Mouse (Mus musculus) c-Kit-negative CD71-positive TER-119-positive erythroid progenitor cells, embryonic 14.5 days (primary cell): ENCODE data around the gene Dvl3.
"Not testable (repeated sequence)": the region's sequence is repeated elsewhere in the genome, so short reads cannot be mapped to it uniquely, and the experiment has no call there.

ENCODE experiments used
- DNase-seq: peaks from one replicate; pipeline ENCODE4 v3.0.0-alpha.2; 2013; ENCODE audit warnings: low read depth, low spot score

Dvl3 gene

GRCm38 (mm10) chr16:20516726-20517201 lies at the start of gene Dvl3:
Dvl3 (plus strand) TSS chr16:20516982.
- DNase-seq = peak; percentile 68

GRCm38 (mm10) chr16:20470981-20471380 lies 45.8 kb upstream of the Dvl3 start:
- DNase-seq = no peak

- no peak for DNase-seq
Measured at GRCm38 (mm10) chr16:20471686-20472085, 45.1 kb upstream of the Dvl3 start.

- DNase-seq = no peak
Measured at GRCm38 (mm10) chr16:20473748-20474147, 43.0 kb upstream of the Dvl3 start.

GRCm38 (mm10) chr16:20474211-20474610 lies 42.6 kb upstream of the Dvl3 start:
- DNase-seq = no peak

GRCm38 (mm10) chr16:20474786-20475185 lies 42.0 kb upstream of the Dvl3 start:
- DNase-seq = no peak

- DNase-seq = no peak
Measured at GRCm38 (mm10) chr16:20475335-20475734, 41.4 kb upstream of the Dvl3 start.

GRCm38 (mm10) chr16:20476857-20477256 lies 39.9 kb upstream of the Dvl3 start:
- DNase-seq = no peak

GRCm38 (mm10) chr16:20477270-20477669 lies 39.5 kb upstream of the Dvl3 start:
- no peak for DNase-seq

- no peak for DNase-seq
Measured at GRCm38 (mm10) chr16:20478504-20478903, 38.3 kb upstream of the Dvl3 start.

- not testable (repeated sequence) for DNase-seq
Measured at GRCm38 (mm10) chr16:20479026-20479760, 37.6 kb upstream of the Dvl3 start.

GRCm38 (mm10) chr16:20480115-20480514 lies 36.7 kb upstream of the Dvl3 start:
- DNase-seq = no peak

- no peak for DNase-seq
Measured at GRCm38 (mm10) chr16:20481746-20482145, 35.0 kb upstream of the Dvl3 start.

- not testable (repeated sequence) for DNase-seq
Measured at GRCm38 (mm10) chr16:20483716-20484115, 33.1 kb upstream of the Dvl3 start.

- no peak for DNase-seq
Measured at GRCm38 (mm10) chr16:20485061-20485460, 31.7 kb upstream of the Dvl3 start.

GRCm38 (mm10) chr16:20486048-20486447 lies 30.7 kb upstream of the Dvl3 start:
- no peak for DNase-seq

- no peak for DNase-seq
Measured at GRCm38 (mm10) chr16:20488151-20488550, 28.6 kb upstream of the Dvl3 start.

- not testable (repeated sequence) for DNase-seq
Measured at GRCm38 (mm10) chr16:20488751-20489150, 28.0 kb upstream of the Dvl3 start.

- DNase-seq = no peak
Measured at GRCm38 (mm10) chr16:20489233-20489632, 27.5 kb upstream of the Dvl3 start.

GRCm38 (mm10) chr16:20490581-20490980 lies 26.2 kb upstream of the Dvl3 start:
- no peak for DNase-seq

GRCm38 (mm10) chr16:20491301-20491700 lies 25.5 kb upstream of the Dvl3 start:
- DNase-seq = no peak

- no peak for DNase-seq
Measured at GRCm38 (mm10) chr16:20493452-20493851, 23.3 kb upstream of the Dvl3 start.
